Mouse (Mus musculus) liver, embryonic 16.5 days (tissue): ENCODE measurements around the gene Tmc6. TPM values are rescaled to one million over a fixed set of nuclear protein-coding genes. Genes with fewer than 3 reads are reported as not detected.

Experiments
- ATAC-seq: fragments of 200-750 bp; cut with Nextera tagmentation; 2 replicates; pipeline ENCODE4 v1.8.0; 2017; ENCODE audit warnings: low read depth, mild to moderate bottlenecking, moderate number of reproducible peaks, moderate library complexity
- H3K27ac ChIP-seq: fragments of 300-500 bp; sonication (generic); 2 replicates; pipeline ENCODE4 v1.5.1; 2014; ENCODE audit warnings: mild to moderate bottlenecking, low read length
- H3K27me3 ChIP-seq: fragments of 300-500 bp; sonication (generic); 2 replicates; pipeline ENCODE4 v1.6.1; 2014; ENCODE audit warnings: low read depth, low read length, mixed read lengths; ENCODE audit not compliant: control insufficient read depth, insufficient read depth
- H3K36me3 ChIP-seq: fragments of 300-500 bp; sonication (generic); 2 replicates; pipeline ENCODE4 v1.6.1; 2014; ENCODE audit warnings: mild to moderate bottlenecking; ENCODE audit not compliant: control insufficient read depth, insufficient read depth
- H3K4me1 ChIP-seq: fragments of 300-500 bp; sonication (generic); 2 replicates; pipeline ENCODE4 v1.6.1; 2014; ENCODE audit warnings: low read depth, low read length, mixed read lengths; ENCODE audit not compliant: control insufficient read depth
- H3K4me2 ChIP-seq: fragments of 300-500 bp; sonication (generic); 2 replicates; pipeline ENCODE4 v1.6.1; 2014; ENCODE audit warnings: low read depth, low read length, mixed read lengths
- H3K4me3 ChIP-seq: fragments of 300-500 bp; sonication (generic); 2 replicates; pipeline ENCODE4 v1.5.1; 2014; ENCODE audit warnings: low read depth, mild to moderate bottlenecking, low read length
- H3K9ac ChIP-seq: fragments of 300-500 bp; sonication (generic); 2 replicates; pipeline ENCODE4 v1.6.1; 2014; ENCODE audit warnings: low read depth, low read length
- H3K9me3 ChIP-seq: fragments of 300-500 bp; sonication (generic); replicated peaks from 2 replicates; pipeline ENCODE4 v1.6.1; 2016; ENCODE audit warnings: low read length; ENCODE audit not compliant: control insufficient read depth
- WGBS: fragments of 180-500 bp; shearing (Covaris S2); extraction: QIAGEN DNeasy Blood & Tissue Kit; methylation state at CpG from one replicate; pipeline ENCODE4 v1.1.7; 2014; ENCODE audit not compliant: insufficient replicate concordance; 5-methylcytosine and 5-hydroxymethylcytosine counted together
- polyA plus RNA-seq: library from polyadenylated mRNA; unstranded; fragments of >200 nt; fragmentation: Nextera tagmentation; extraction: Ambion mirVana; gene quantifications from 2 replicates; pipeline ENCODE4 v1.2.1, GENCODE M21; 2015

The Tmc6 gene
- polyA plus RNA-seq, 1 experiment from 2014 or later, result 45.6 TPM

DNA sequence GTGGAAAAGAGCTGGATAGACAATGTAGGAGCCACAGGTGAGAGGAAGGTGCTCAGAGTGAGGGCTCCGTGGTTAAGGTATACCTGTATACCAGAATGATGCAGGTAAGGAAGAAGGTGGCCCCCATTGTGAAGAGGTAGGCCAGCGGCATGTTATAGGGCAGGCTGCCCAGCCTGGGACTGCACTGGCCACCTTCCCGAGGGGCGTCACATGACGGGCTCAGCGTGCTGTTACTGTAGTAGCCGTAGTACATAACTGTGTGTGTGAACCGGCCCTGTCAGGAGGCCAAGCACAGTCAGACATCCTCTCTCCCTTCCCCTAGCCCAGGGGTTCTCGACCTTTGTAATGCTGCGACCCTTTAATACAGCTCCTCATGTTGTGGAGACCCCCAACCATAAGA lies 7.1 kb downstream of the Tmc6 start:
- Histone ChIP-seq H3K4me2 (no peak overlapping the region), H3K9me3 (no peaks in the 10 kb centered on the region), H3K36me3 (peaks cover 77% of the 10 kb centered on the region), H3K27ac (no peak overlapping the region), H3K4me3 (no peak overlapping the region), H3K9ac (no peak overlapping the region), H3K27me3 (no peaks in the 10 kb centered on the region), H3K4me1 (peaks cover 19% of the 10 kb centered on the region)
- ATAC-seq, result no peak
- WGBS, result 91% methylated on average over 10 of the region's 10 CpGs

- Histone ChIP-seq H3K9ac (no peak overlapping the region), H3K4me3 (no peak overlapping the region), H3K27ac (no peak overlapping the region), H3K4me2 (no peak overlapping the region), H3K9me3 (no peaks in the 10 kb centered on the region), H3K36me3 (peaks cover 78% of the 10 kb centered on the region), H3K4me1 (peaks cover 4% of the 10 kb centered on the region), H3K27me3 (no peaks in the 10 kb centered on the region)
- 91% methylated on average over 7 of the region's 7 CpGs for WGBS
- ATAC-seq, result no peak
Observed at GRCm38 (mm10) chr11:117772352-117772751, 9.6 kb downstream of the Tmc6 start.

GRCm38 (mm10) chr11:117770407-117770806 lies 11.6 kb downstream of the Tmc6 start:
- Histone ChIP-seq H3K9ac (no peak overlapping the region), H3K9me3 (no peaks in the 10 kb centered on the region), H3K36me3 (peaks cover 79% of the 10 kb centered on the region), H3K4me1 (no peaks in the 10 kb centered on the region; the same call in none of the 2 replicates), H3K27me3 (no peaks in the 10 kb centered on the region), H3K4me2 (no peak overlapping the region), H3K27ac (no peak overlapping the region), H3K4me3 (no peak overlapping the region)
- 87% methylated on average over 10 of the region's 10 CpGs for WGBS
- no peak for ATAC-seq

- no peak overlapping the region for H3K27ac ChIP-seq
- H3K4me1 ChIP-seq, result no peaks in the 10 kb centered on the region; the same call in none of the 2 replicates
- H3K4me3 ChIP-seq, result no peak overlapping the region
- no peaks in the 10 kb centered on the region for H3K9me3 ChIP-seq
- ATAC-seq, result no peak
- WGBS, result 96% methylated on average over 7 of the region's 7 CpGs
- H3K36me3 ChIP-seq, result peaks cover 79% of the 10 kb centered on the region
- no peaks in the 10 kb centered on the region for H3K27me3 ChIP-seq
- no peak overlapping the region for H3K9ac ChIP-seq
- no peak overlapping the region for H3K4me2 ChIP-seq
Observed at GRCm38 (mm10) chr11:117769683-117770047, 12.3 kb downstream of the Tmc6 start.

DNA sequence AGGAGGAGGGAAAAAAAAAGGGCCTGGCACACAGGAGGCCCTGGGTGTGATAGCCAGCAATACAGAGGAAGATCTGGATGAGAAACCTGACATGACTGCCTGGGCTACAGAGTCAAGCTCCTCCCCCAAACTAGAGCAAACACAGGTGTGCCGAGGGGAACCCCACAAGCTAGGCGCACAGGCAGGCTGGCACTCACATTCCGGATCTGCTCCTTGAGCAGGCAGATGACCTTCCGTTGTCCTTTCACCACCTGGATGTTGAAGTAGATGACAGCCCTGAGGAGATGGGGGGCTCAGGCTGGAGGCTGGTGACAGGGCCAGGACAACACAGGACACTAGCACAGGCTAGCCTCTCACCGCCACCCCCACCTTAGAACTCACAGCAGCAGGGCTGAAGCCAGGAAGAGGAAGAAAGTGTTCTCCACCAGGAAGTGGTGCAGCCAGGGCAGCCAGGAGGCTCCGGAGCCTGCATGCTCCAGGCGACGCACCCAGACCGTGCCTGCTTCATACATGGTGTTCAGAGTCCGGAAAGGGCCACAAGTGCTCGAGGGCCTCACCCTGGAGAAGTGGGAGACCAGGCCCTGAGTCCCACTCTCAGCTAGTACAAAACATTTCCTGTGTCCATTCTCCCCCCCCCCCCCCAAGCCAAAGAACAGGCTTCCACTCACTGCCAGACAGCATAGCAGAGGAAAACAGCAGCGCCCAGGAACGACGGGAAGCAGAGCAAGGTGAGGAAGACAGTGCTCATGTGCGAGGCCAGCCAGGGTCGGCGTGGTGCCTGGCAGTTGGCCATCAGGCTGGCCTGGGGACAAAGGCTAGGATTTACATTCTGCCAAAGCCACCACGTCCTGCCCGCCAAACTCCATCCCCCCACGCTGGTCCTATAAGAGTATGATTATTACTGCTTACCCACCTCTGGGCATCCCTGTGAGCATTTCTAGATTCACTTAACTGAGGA lies 13.0 kb downstream of the Tmc6 start:
- Histone ChIP-seq H3K36me3 (peaks cover 79% of the 10 kb centered on the region), H3K4me3 (no peak overlapping the region), H3K9me3 (no peaks in the 10 kb centered on the region), H3K4me1 (no peaks in the 10 kb centered on the region; the same call in none of the 2 replicates), H3K9ac (no peak overlapping the region), H3K4me2 (no peak overlapping the region), H3K27ac (no peak overlapping the region), H3K27me3 (no peaks in the 10 kb centered on the region)
- ATAC-seq, result no peak
- 82% methylated on average over 20 of the region's 20 CpGs for WGBS

DNA sequence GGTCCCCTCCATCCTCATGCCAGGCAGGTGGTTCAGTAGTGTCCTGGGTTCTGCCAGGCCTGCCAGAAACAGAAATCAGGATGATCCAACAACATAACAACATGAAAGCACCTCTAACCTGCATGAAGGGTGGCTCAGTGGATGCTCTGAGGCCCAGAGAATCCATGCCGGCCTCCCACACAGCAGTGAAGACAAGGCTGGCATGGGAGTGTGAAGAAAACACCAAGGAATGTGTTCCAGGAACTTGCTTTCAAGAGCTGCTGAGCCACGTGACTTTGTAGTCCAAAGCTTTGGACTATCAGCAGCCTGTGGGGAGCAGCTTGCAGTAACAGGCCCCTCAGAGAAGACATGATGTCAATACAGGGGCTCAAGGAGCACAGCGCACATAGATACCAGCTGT lies 15.7 kb downstream of the Tmc6 start:
- Histone ChIP-seq H3K9me3 (no peaks in the 10 kb centered on the region), H3K36me3 (peaks cover 57% of the 10 kb centered on the region), H3K4me2 (no peak overlapping the region), H3K4me1 (no peaks in the 10 kb centered on the region; the same call in none of the 2 replicates), H3K4me3 (no peak overlapping the region), H3K27me3 (no peaks in the 10 kb centered on the region), H3K27ac (no peak overlapping the region), H3K9ac (no peak overlapping the region)
- no peak for ATAC-seq
- WGBS, result 79% methylated on average over 3 of the region's 3 CpGs

GRCm38 (mm10) chr11:117765361-117765760 lies 16.6 kb downstream of the Tmc6 start:
- no peaks in the 10 kb centered on the region for H3K9me3 ChIP-seq
- no peaks in the 10 kb centered on the region; the same call in none of the 2 replicates for H3K4me1 ChIP-seq
- ATAC-seq, result no peak
- no peak overlapping the region for H3K9ac ChIP-seq
- H3K4me2 ChIP-seq, result no peak overlapping the region
- no peaks in the 10 kb centered on the region for H3K27me3 ChIP-seq
- no peak overlapping the region for H3K4me3 ChIP-seq
- peaks cover 54% of the 10 kb centered on the region for H3K36me3 ChIP-seq
- H3K27ac ChIP-seq, result no peak overlapping the region
- 79% methylated on average over 5 of the region's 5 CpGs for WGBS

DNA sequence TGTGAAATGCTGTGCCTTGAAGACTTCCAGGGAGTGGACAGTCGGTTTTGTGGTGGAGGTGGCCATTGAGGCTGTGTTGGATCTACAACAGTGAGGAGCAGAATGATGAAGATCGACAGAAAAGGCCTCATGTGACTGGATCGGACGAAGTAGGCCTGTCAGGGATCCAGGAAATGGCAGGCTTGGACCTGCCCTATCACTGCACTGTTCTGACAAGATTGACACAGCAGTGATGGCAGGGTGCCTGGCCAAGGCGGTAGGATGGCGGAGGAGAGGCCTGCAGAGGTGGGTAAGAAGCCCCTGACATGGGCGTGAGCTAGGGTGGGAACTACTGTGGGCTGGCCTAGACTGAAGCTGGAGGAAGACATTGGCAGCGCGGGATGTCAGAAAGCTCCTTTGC lies 17.7 kb downstream of the Tmc6 start:
- Histone ChIP-seq H3K27ac (no peak overlapping the region), H3K4me2 (no peak overlapping the region), H3K36me3 (peaks cover 55% of the 10 kb centered on the region), H3K9me3 (no peaks in the 10 kb centered on the region), H3K27me3 (no peaks in the 10 kb centered on the region), H3K4me3 (no peak overlapping the region), H3K4me1 (no peaks in the 10 kb centered on the region; the same call in none of the 2 replicates), H3K9ac (no peak overlapping the region)
- no peak for ATAC-seq
- WGBS, result 86% methylated on average over 9 of the region's 9 CpGs

DNA sequence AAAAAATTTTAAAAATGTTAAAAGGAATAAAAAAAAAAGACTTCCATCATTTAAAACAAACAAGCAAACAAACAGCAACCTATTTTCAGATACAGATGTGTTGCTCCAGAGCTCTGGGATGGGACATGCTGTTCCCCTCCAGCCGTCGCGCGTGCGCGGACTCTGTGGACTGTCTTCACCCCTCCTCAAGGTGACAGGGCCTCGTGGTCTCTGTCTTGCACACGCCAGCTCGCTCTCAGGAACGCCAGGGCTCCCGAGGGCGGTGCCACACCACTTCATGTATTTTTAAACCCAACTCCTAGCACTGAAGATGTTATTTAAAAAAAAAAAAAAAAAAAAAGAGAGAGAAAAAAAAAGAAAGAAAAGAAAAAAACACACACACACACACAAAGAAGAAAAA lies 19.8 kb downstream of the Tmc6 start:
- Histone ChIP-seq H3K4me3 (no peak overlapping the region), H3K4me2 (no peak overlapping the region), H3K27me3 (no peaks in the 10 kb centered on the region), H3K27ac (no peak overlapping the region), H3K9ac (no peak overlapping the region), H3K36me3 (peaks cover 52% of the 10 kb centered on the region), H3K9me3 (no peaks in the 10 kb centered on the region), H3K4me1 (no peaks in the 10 kb centered on the region)
- WGBS, result 71% methylated on average over 12 of the region's 12 CpGs
- no peak for ATAC-seq
